Mouse (Mus musculus) urinary bladder, postnatal 14 days (tissue): Measurements from ENCODE around the gene Ablim1.
A peak's percentile ranks its signal among the peaks of the same experiment; 100 is the strongest.
"Not testable (repeated sequence)": the region's sequence is repeated elsewhere in the genome, so short reads cannot be mapped to it uniquely, and the experiment has no call there.

Source experiments
- DNase-seq: peaks from one replicate; pipeline ENCODE4 v3.0.0; 2021; ENCODE audit warnings: low spot score

Gene Ablim1

DNA sequence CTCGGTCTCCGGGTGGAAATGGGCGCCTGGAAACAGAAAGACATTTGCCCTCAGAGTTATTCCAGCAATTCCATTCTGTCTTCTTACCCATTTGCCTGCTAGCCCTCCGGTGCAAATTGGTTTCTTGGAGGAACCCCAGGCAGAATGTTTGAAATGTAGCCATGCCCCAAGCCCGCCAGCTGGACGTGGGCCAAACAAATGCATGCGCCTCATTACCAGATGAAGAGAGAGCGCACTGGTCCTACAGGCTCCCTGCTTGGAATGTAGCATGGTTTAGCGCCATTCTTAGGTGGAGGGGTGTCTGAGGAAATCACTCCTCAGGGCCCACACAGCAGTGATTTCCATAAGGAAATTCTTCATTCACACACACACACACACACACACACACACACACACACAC is 162.4 kb downstream of the Ablim1 start:
- peak; percentile 53 for DNase-seq

DNA sequence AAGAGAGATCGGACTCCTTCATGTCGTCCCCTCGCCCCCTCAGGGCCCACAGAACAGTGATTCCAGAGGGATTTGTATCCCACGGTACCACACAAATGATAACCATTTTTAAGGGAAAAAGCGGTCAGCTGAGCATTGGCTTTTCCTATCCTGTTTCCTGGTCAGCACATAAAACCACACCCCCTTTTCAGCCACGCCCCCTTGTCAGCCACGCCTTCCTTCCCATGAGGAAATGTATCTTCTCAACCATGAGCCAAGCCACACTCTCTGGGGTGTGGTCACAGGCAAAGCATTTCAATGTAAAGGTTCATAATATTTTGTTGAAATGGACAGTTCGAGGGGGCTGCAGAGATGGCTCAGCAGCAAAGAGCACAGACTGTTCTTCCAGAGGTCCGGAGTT is 163.2 kb downstream of the Ablim1 start:
- no peak for DNase-seq

DNA sequence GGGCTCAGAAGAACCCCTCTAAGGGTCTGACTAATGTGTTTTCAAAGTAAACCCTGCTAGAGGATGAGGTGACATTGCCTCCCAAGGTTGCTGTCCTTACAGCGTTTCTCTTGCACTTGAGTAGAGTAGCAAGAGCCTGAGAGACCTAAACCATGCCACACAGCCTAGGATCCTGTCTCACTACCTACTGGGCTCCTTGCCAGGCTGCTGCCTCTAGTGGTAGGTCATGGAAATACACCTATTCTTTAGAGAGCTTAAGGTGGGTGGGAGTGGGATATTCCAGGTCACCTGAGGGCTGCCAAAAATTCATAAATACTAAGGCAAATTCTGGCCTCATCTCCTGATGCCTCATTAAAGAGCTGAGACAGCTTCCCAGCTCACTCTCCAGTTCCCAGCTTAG is 164.4 kb downstream of the Ablim1 start:
- peak; percentile 47 for DNase-seq

DNA sequence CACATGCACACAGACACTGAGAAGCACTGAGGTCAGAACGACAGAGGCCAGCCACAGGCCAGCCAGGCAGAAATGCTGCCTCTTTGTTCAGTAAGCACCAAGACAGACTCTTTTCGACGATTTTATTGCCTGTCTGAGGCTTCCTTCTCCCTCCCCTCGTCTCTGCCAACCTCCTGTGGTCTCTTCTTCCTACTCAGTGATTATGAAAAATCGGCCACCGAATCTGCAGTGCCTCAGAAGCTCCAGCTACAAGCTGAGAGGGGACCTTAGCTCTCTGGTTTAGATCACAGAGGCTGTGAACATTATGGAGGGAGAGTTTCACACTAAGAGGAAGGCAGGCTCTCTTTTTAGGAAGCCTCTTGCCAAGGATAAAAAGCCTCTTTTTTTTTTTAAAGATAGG is 167.0 kb downstream of the Ablim1 start:
- DNase-seq, result no peak

DNA sequence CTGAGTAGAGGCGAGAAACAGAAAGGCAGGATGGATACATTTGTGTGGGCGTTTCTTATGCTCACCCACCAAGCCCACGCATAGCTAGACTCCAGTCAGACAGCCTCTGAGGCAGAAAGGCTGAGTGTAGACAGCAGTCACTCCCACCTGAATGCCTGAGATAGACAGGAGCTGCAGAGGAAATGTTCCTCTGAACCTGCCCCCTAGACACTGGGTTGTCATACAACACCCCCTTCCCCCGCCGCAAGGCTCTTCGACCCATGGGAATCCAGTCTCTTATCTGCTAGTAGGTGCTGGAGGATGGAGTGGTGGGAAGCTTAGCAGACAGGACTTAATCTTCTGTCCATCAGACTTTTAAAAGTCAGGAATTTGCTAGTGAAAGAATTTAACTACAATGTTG is 167.8 kb downstream of the Ablim1 start:
- no peak for DNase-seq

DNA sequence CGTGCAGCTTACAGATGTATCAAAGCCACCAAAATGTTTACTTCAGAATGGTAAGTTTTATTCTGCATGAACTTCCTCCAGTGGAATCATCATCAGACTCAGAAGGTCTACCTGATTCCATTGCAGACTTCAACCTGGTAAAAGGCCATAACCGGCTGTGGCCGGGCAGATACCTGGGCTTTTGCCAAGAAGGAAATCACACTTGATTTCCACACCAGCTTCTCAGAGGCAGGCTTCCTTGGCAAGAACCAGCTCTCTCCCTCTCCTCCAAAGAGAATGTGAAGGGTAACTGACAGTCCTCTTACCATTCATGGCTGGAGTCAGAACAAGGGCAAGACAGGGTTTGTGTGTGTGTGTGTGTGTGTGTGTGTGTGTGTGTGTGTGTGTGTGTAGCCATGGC is 171.1 kb downstream of the Ablim1 start:
- DNase-seq, result no peak

DNA sequence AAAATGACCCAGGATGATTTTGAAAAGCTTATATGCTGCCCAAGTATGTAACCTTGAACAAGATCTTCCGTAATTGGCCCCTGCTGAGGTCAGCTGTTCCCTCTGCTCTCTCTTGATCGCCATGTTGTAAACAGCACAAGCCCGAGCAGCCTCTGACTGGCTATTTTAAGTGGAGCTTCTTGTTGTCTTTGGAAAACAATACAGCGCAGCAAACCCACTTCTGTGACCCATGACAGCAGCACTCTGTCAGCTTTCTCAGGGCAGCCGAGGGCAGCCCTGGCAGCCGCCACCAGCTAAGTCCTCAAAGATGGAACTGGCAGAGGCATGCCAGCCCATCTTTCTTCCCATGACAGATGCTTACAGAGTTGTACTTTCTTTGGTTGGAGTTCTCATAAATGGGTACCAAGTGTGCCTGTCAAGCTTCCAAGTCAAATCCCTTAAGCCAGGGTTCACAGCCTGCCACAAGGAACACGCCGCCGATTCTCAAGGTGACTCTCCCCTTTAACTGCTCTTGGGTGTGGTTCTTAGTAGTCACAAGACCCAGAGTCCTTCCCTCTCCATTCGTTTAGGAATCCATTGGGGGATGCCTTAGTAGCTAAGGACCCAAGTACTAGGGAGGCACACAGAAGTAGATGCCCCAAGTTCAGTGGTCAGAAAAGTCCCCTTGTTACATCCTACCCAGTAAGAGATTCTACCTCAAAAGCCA is 172.8 kb downstream of the Ablim1 start:
- DNase-seq, result no peak

DNA sequence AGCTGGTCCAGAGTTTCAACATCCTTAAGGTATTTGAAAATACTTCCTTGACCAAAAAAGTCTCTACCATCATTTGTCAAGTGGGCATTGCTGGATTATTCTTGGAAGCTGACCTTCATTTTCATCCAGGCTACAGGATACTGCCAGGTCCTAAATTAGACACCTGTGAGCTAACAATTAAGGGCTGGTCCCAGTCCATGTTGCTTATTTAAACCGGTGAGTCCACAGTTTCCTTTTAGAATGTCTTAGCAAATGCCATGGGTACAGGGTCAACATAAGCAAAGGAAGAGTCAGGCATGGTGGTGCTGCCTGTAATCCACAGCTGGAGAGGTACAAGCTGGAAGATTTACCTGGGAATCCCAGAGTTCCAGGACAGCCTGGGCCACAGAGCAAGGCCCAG is 173.8 kb downstream of the Ablim1 start:
- DNase-seq, result no peak

DNA sequence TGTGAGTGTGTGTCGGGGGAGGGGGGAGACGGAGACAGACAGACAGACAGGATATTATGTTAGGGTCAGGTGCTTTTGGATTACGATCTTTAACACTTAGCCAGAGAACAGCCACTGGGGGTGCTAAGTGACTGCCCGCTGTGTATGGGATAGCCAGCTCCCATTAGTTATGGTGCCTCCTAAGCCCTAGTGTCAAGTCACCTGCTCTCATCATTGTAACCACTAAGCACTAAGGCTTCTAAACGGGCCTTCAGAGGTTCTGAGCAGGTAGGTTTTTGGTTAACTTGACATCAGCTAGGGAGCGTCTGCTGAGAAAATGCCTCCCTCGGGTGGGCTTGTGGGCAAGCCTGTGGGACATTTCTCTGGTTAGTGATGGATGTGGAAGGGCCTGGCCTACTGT is 174.6 kb downstream of the Ablim1 start:
- DNase-seq, result no peak

DNA sequence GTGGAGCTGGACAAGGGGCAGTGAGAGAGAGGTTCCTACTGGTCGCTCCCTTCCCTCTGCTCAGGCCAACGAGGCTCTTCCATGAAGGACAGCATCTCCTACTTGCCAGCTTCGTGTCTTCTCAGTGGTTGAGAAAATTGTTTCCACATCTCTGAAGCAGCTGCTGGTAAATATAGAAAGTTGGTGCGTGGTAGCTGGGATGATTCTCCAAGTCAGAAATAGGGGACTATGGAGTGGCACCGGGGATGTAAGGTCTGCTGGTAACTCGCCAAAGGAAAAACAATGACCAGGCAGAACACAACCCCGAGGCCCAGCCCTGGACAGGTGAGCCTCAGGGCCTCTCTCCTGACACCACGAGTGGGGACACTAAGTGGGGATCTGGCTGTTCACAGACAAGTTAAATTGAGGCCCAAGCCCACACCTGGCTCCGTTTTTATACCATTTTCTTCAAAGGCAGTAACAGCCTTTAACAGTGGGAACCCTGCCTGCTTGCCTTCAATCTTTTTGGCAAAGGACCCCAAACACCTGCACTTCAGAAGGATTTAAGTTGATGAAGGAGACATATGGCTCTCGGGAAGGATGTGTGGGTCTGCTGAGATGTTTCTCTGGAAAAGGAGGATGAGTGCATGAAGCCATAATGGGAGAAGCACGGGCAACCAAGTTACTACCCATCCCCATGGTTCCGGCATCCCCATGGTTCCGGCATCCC is 175.7 kb downstream of the Ablim1 start:
- no peak for DNase-seq

DNA sequence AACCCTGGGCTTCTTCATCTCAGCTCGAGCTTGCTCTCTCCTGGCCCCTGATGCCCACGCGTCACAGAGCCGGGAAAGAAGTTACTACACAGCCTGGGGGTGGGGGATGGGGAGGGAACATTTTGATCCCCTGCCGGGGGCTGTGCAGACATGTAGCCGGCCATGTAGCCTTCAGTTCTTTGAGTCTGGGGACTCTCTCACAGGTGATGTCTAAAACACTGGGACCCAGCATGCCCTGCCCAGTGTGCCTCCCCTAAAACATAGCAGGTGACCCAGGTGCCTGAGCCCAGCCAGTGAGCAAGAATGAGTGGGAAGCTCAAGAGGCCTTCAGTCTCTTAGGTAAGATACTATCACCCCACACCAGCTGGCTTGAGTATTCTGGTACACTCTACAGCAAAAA is 176.2 kb downstream of the Ablim1 start:
- DNase-seq, result no peak

DNA sequence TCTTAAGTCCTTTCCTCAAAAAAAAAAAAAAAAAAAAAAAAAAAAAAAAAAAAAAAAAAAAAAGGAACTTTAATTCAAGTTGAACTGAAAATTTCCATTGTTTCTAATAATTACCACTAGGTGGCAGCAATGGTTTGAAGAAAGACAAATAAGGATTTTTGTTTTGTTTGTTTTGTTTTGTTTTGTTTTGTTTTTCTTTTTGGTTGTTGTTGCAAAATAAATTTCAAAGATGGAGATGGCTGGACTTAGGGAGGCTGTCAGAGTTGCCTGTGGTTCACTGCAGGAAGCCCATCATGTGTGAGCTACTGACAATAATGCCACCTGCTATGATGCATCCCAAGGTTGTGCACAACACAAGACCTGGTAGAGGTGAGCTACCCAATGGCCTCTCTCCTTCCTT is 176.7 kb downstream of the Ablim1 start:
- no peak for DNase-seq

DNA sequence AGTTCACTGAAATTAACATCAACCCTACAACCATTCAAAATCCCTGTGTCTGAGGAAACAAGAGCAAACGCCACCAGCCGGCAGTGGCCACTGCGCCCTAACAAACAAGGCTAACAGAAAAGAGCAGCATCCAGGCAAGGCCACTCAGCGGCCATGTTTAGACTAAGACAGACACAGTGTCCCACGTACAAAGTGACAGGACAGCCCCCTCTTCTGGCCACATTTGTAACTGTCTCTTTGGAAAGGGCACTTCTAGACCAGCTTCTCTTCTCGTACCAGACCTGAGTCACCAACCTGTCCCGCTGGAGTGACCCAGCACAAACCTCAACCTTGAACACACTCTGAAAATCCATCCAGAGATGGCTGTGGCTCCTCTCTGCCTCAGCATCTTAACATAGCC is 178.5 kb downstream of the Ablim1 start:
- DNase-seq, result peak; percentile 87

DNA sequence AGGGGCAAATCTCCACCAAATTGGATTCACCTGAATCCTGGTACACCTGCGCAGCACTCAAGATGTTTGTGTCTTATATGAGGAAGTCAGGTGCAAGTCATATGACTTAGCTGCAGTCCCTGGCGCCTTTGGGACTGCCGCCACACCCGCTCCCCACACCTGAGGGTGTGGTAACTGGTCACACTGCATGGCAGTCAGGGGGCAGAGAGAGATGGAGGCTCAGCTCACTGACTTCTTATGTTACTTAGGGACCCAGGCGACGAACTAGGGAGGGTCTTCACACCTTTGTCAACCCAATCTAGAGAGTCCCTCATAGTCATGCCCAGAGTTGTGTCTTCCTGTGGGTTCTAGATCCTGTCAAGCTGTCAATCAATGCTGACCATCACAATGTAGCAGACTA is 179.1 kb downstream of the Ablim1 start:
- DNase-seq, result not testable (repeated sequence)

DNA sequence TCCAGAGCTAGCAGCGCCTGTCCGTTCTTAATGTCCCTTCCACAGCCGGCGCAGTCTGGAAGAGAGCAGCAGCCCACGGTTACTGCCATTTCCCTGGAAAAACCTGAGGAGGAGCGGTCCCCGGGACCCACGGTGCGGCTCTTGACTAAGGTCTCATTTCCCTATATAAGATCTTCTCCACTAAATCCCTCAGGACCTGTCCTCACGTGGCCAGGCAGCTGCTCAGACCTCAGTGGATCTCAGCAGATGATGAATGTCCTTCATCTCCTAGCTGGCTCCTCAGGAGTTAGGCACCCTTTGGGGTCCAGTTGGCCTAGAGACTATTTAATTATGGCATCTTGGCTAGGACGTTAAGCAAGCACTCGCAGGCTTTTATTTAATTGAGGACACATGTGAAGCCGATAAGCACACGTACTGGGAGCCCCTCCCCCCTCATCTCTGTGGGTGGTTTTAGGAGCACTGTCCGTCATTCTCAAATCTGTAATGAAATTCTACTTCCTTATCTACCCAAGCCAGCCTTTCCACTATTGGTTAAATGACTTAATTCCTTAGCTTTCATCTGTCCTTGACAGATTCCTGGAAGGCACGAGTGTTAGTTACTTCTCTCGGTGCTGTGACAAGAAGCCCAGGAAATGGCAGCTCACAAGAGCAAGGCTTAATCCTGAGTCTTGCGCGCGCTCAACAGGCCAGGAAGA is 179.9 kb downstream of the Ablim1 start:
- no peak for DNase-seq

DNA sequence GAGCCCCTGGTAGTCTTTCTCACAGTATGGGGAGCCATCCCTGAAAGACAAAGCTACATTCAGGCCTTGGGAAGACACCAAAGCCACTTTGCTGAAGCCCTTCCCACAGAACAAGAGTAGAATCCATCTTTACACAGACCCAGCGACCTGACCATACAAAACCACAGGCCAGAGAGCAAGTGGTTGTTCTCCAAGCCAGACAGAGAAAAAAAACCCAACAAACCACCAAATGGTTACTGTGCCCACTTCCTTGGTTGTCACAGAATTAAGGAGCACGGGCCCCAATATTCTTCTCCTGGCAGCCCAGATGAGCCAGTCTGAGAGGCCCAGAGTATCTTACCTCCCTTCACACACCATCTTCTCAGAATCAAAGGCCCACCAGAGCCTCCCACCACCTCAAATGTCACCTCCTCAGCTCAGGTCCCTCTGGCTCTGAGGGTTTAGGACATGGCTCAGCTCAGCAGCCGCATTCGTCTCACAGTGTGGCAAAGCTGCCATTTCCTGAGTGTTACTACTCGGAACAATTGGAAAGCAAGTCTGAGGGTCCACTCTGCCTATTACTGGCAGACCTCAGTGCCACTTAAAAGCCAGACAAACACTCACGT is 181.7 kb downstream of the Ablim1 start:
- no peak for DNase-seq

DNA sequence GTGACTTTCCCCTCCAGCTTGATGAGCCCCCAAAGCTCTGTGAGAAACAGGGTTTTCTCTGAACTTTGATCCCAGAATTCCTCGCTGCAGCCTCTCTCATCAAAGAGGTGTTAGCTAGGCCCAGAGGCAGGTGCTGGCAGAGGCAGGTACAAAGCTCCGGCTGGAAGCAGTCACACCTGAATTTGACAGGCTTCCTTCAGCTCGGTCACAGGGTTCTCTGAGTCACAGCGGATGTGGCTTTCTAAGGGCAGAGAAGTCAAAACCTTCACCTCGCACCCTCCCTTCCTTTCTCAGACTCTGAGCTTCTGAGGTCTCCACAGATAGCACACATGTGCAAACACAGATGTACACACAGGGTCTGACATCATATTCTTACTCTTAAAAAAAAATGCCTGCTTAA is 182.4 kb downstream of the Ablim1 start:
- DNase-seq, result peak; percentile 33

DNA sequence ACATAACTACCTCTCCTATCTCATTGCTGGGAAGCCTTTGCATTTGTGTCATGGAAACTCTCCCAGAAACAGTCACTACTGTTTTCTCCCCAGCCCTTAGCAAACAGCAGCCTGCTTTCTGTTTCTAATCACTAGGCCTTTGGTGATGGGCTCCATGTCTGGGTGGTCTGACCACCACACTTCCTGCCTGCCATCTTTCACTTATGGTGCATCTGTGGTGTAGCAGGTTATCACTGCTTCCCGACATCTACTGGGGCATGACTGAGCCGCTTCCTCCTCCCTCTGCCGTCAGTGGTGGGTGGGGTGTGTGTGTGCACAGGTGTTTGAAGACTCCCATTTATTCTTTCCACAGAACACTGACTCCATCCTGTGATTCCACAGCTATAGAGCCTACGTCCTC is 183.4 kb downstream of the Ablim1 start:
- DNase-seq, result no peak

DNA sequence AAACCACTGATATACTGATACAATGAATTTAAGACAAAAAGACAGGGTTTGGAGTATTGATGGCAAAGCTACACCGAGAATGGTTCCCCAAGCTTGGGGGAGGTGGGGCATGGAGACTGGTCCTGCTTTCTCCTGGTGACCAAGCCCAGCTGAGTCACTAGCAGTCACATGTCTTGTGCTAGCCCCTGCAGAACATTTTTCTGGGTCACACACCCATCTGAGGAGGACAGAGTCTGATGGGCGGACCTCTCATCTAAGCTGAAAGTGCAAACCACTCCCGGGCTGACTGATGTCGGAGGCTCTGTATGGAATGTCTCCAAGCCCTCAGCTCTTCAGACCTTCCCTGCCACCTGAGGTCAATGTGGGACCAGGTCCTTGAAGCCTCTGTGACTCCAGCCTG is 184.1 kb downstream of the Ablim1 start:
- peak; percentile 48 for DNase-seq

DNA sequence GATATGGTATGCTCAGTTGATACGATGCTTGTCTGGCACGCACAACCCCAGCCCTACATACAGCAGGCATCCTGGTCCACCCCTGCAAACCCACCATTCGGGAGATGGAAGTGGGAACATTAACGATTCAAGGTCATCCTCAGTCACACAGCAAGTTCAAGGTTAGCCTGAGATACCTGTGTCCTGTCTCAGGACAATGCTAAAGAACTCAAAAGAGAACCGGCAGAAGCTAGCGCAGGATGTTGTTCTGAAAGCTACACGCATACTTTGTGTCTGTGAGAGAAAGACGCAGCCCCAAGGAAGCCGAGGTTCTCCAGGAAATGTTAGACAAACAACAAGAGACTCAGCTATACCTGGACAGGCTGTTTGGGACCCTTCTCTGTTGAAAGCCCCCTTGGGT is 185.0 kb downstream of the Ablim1 start:
- DNase-seq, result no peak

DNA sequence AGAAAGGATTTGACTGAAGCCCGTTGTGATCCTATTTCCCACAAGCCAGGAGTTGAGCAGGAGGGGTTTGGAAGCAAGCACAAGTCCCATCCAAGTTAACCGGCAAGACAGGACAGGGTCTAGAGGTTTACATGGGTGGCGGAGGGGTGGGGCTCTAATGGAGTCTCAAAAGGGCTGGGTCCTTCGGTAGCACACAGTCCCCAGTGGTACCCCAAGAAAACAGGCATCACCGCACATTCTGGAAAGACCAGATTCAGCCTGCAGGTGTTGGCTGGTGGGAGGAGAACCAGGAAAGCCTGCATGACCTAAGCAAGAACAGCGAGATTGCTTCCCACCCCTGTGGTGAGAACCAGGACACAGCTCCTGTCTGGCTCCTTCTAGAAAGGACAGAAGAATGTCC is 186.7 kb downstream of the Ablim1 start:
- peak; percentile 62 for DNase-seq

DNA sequence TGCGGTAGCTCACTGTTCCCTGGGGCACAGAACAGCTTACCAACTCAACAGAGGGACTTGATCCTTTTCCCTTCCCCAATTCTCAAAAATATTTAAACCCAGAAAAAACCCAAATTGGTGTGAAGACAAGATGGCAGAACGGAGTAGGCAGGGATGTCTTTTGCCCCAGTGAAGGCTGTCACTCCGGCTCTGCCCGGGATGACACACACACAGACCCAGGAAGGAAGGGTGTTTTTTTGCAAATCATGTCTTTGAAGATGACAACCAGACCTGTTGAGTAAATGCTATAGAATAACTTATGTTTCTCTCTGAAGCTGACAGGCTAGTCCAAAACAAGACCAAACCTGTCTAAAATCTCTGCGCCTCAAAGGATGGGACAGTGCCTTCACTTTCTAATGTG is 187.2 kb downstream of the Ablim1 start:
- no peak for DNase-seq

DNA sequence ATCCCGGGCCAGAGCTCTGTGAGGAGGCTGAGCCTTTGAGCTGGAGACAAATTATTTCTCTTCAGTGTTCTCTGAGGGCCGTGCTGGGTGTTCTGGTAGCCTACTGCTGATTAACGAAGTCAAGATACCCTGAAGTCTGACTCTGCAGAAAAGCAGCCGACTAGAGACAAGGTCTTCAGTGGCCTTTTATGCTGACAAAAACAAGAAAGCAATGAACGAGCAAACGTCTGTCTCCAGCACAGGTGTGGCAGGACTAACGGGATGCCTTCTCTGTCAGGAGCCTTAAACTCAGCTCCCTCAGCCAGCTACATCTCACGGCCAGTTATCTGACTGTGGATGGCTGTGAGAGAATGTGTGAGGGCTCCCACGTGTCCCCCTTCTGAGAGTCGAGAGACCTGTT is 187.8 kb downstream of the Ablim1 start:
- no peak for DNase-seq
